Mouse (Mus musculus) myocyte (in vitro differentiated cells): ENCODE data around the gene Prss8.

ENCODE experiments used
- CEBPB ChIP-seq: IDR thresholded peaks from 2 replicates; pipeline ENCODE4 v1.6.1; 2011; ENCODE audit warnings: mild to moderate bottlenecking, moderate library complexity; ENCODE audit not compliant: poor library complexity, insufficient read depth, severe bottlenecking
- E2F4 ChIP-seq: IDR thresholded peaks from one replicate; pipeline ENCODE4 v1.6.1; 2011; ENCODE audit warnings: mild to moderate bottlenecking, control low read depth, moderate library complexity; ENCODE audit not compliant: insufficient read depth
- MAX ChIP-seq: IDR thresholded peaks from one replicate; pipeline ENCODE4 v1.6.1; 2011; ENCODE audit warnings: low read depth, mild to moderate bottlenecking, control low read depth
- MYOD1 ChIP-seq, 3 experiments: IDR thresholded peaks; one replicate each; pipeline ENCODE4 v1.6.1; 2011; ENCODE audit warnings: control low read depth in 2 of 3, low read depth in 2 of 3, mild to moderate bottlenecking in 2 of 3, moderate library complexity in 1 of 3; ENCODE audit not compliant: insufficient read length in 2 of 3, control insufficient read depth in 1 of 3
- MYOG ChIP-seq, 3 experiments: IDR thresholded peaks; one replicate each; pipeline ENCODE4 v1.6.1; 2011; ENCODE audit warnings: control low read depth in 2 of 3, low read depth in 2 of 3, mild to moderate bottlenecking in 2 of 3; ENCODE audit not compliant: insufficient read length in 2 of 3, control insufficient read depth in 1 of 3, insufficient read depth in 1 of 3
- POLR2A ChIP-seq: IDR thresholded peaks from one replicate; pipeline ENCODE4 v1.6.1; 2011; ENCODE audit warnings: low read depth, mild to moderate bottlenecking, control low read depth, moderate library complexity; ENCODE audit not compliant: insufficient read length
- POLR2AphosphoS2 ChIP-seq: IDR thresholded peaks from one replicate; pipeline ENCODE4 v1.6.1; 2011; ENCODE audit warnings: low read depth, control low read depth; ENCODE audit not compliant: insufficient read length
- REST ChIP-seq: IDR thresholded peaks from one replicate; pipeline ENCODE4 v1.6.1; 2011; ENCODE audit warnings: mild to moderate bottlenecking, control low read depth, moderate library complexity; ENCODE audit not compliant: insufficient read depth, insufficient read length
- SRF ChIP-seq: IDR thresholded peaks from one replicate; pipeline ENCODE4 v1.6.1; 2011; ENCODE audit warnings: low read depth; ENCODE audit not compliant: control insufficient read depth, insufficient read length
- TCF12 ChIP-seq: IDR thresholded peaks from one replicate; pipeline ENCODE4 v1.6.1; 2011; ENCODE audit warnings: mild to moderate bottlenecking, control low read depth; ENCODE audit not compliant: poor library complexity, insufficient read depth, severe bottlenecking
- USF1 ChIP-seq: IDR thresholded peaks from one replicate; pipeline ENCODE4 v1.6.1; 2011; ENCODE audit warnings: low read depth, mild to moderate bottlenecking, control low read depth, moderate library complexity

GRCm38 (mm10) chr7:127934075-127934474 lies 4.2 kb upstream of the Prss8 start:
- no peak for TF ChIP-seq REST
- TF ChIP-seq E2F4, result no peak
- no peak for TF ChIP-seq POLR2A
- no peak for TF ChIP-seq USF1
- TF ChIP-seq CEBPB, result no peak
- no peak for TF ChIP-seq MAX
- no peak for TF ChIP-seq POLR2AphosphoS2
- no peak for TF ChIP-seq MYOD1 (IDR thresholded peaks at IDR 0.05; ENCODE audit: control insufficient read depth in 1 of 3, insufficient read length in 2 of 3, low read depth in 2 of 3)
- no peak for TF ChIP-seq MYOG (IDR thresholded peaks at IDR 0.05; ENCODE audit: control insufficient read depth in 1 of 3, insufficient read depth in 1 of 3, insufficient read length in 2 of 3, low read depth in 2 of 3)
- no peak for TF ChIP-seq TCF12
- no peak for TF ChIP-seq SRF
